Mouse (Mus musculus) liver, postnatal 0 days (tissue): Measurements from ENCODE around the gene 4930524B15Rik. TPM values are rescaled to one million over a fixed set of nuclear protein-coding genes. Genes with fewer than 3 reads are reported as not detected.

Source experiments
- ATAC-seq: fragments of 200-750 bp; cut with Nextera tagmentation; 2 replicates; pipeline ENCODE4 v1.8.0; 2017; ENCODE audit warnings: mild to moderate bottlenecking, moderate library complexity
- DNase-seq: peaks from one replicate; pipeline ENCODE4 v3.0.0-alpha.2; 2016
- H3K27ac ChIP-seq: fragments of 300-500 bp; sonication (generic); 2 replicates; pipeline ENCODE4 v1.5.1; 2014; ENCODE audit warnings: antibody characterized with exemption, moderate library complexity, mild to moderate bottlenecking, low read depth
- H3K27me3 ChIP-seq: fragments of 300-500 bp; sonication (generic); 2 replicates; pipeline ENCODE4 v1.6.1; 2014; ENCODE audit warnings: low read length, control low read depth, mixed read lengths; ENCODE audit not compliant: insufficient read depth
- H3K36me3 ChIP-seq: fragments of 300-500 bp; sonication (generic); replicated peaks from 2 replicates; pipeline ENCODE4 v1.6.1; 2014; ENCODE audit warnings: mild to moderate bottlenecking, control low read depth, low read length, moderate library complexity, mixed read lengths; ENCODE audit not compliant: insufficient read depth
- H3K4me1 ChIP-seq: fragments of 300-500 bp; sonication (generic); 2 replicates; pipeline ENCODE4 v1.6.1; 2014; ENCODE audit warnings: antibody characterized with exemption, mild to moderate bottlenecking, control low read depth; ENCODE audit not compliant: insufficient read depth
- H3K4me2 ChIP-seq: fragments of 300-500 bp; sonication (generic); 2 replicates; pipeline ENCODE4 v1.6.1; 2014; ENCODE audit warnings: low read depth, mild to moderate bottlenecking, low read length, moderate library complexity, mixed read lengths
- H3K4me3 ChIP-seq: fragments of 300-500 bp; sonication (generic); 2 replicates; pipeline ENCODE4 v1.5.1; 2014; ENCODE audit warnings: low read depth, low read length
- H3K9ac ChIP-seq: fragments of 300-500 bp; sonication (generic); replicated peaks from 2 replicates; pipeline ENCODE4 v1.6.1; 2014; ENCODE audit warnings: mild to moderate bottlenecking, moderate library complexity
- H3K9me3 ChIP-seq: fragments of 300-500 bp; sonication (generic); 2 replicates; pipeline ENCODE4 v1.6.1; 2016; ENCODE audit warnings: mild to moderate bottlenecking, control low read depth, low read length, mixed read lengths
- CTCF ChIP-seq: sonication (generic); IDR thresholded peaks from 2 replicates; pipeline ENCODE4 v1.5.1; 2016; ENCODE audit warnings: antibody characterized with exemption, low read depth
- EP300 ChIP-seq: IDR thresholded peaks from 2 replicates; pipeline ENCODE4 v1.6.1; 2016; ENCODE audit warnings: antibody characterized with exemption, low read depth, mild to moderate bottlenecking
- WGBS: fragments of 180-500 bp; shearing (Covaris S2); extraction: QIAGEN DNeasy Blood & Tissue Kit; methylation state at CpG from one replicate; pipeline ENCODE4 v1.1.7; 2014; ENCODE audit not compliant: insufficient replicate concordance; 5-methylcytosine and 5-hydroxymethylcytosine counted together
- polyA plus RNA-seq: library from polyadenylated mRNA; unstranded; fragments of >200 nt; fragmentation: Nextera tagmentation; extraction: Ambion mirVana; gene quantifications from 2 replicates; pipeline ENCODE4 v1.2.1, GENCODE M21; 2015

The 4930524B15Rik gene
- polyA plus RNA-seq, 1 experiment from 2014 or later, result not detected

- H3K9ac ChIP-seq, result no peak overlapping the region
- no peaks in the 10 kb centered on the region for H3K27me3 ChIP-seq
- 0 out of 2 replicates have a peak, but pooled peaks cover 3% of the 10 kb centered on the region for H3K4me1 ChIP-seq
- no peak for TF ChIP-seq EP300
- no peak for TF ChIP-seq CTCF
- H3K36me3 ChIP-seq, result no peaks in the 10 kb centered on the region
- H3K4me2 ChIP-seq, result no peak overlapping the region
- H3K4me3 ChIP-seq, result no peak overlapping the region
- ATAC-seq, result no peak
- WGBS, result 63% methylated on average over 4 of the region's 4 CpGs
- H3K27ac ChIP-seq, result no peak overlapping the region
- no peaks in the 10 kb centered on the region for H3K9me3 ChIP-seq
- no peak for DNase-seq
These were observed 47.6 kb downstream of the 4930524B15Rik start for GRCm38 (mm10) chr11:32013014-32013427.

- H3K4me1 ChIP-seq, result 0 out of 2 replicates have a peak, but pooled peaks cover 3% of the 10 kb centered on the region
- H3K9me3 ChIP-seq, result no peaks in the 10 kb centered on the region
- ATAC-seq, result no peak
- WGBS, result 59% methylated on average over 1 of the region's 1 CpGs
- no peaks in the 10 kb centered on the region for H3K27me3 ChIP-seq
- DNase-seq, result no peak
- no peak overlapping the region for H3K9ac ChIP-seq
- no peak overlapping the region for H3K27ac ChIP-seq
- TF ChIP-seq EP300, result no peak
- no peak for TF ChIP-seq CTCF
- no peaks in the 10 kb centered on the region for H3K36me3 ChIP-seq
- H3K4me3 ChIP-seq, result no peak overlapping the region
- H3K4me2 ChIP-seq, result no peak overlapping the region
These were observed 48.2 kb downstream of the 4930524B15Rik start for GRCm38 (mm10) chr11:32013561-32013960.

GRCm38 (mm10) chr11:32018201-32018600, 52.8 kb downstream of the 4930524B15Rik start:
- no peak for ATAC-seq
- Histone ChIP-seq H3K36me3 (no peaks in the 10 kb centered on the region), H3K27ac (no peak overlapping the region), H3K4me3 (no peak overlapping the region), H3K9me3 (no peaks in the 10 kb centered on the region), H3K27me3 (no peaks in the 10 kb centered on the region), H3K9ac (no peak overlapping the region), H3K4me2 (no peak overlapping the region), H3K4me1 (no peaks in the 10 kb centered on the region)
- no peak for DNase-seq
- 56% methylated on average over 4 of the region's 4 CpGs for WGBS
- TF ChIP-seq CTCF (no peak), EP300 (no peak)

GRCm38 (mm10) chr11:32020031-32020965, 54.9 kb downstream of the 4930524B15Rik start:
- DNase-seq (no peak), ATAC-seq (no peak)
- no peaks in the 10 kb centered on the region for H3K4me1 ChIP-seq
- H3K4me2 ChIP-seq, result no peak overlapping the region
- WGBS, result 23% methylated on average over 8 of the region's 8 CpGs
- no peaks in the 10 kb centered on the region for H3K36me3 ChIP-seq
- H3K9ac ChIP-seq, result no peak overlapping the region
- H3K27me3 ChIP-seq, result no peaks in the 10 kb centered on the region
- no peak overlapping the region for H3K27ac ChIP-seq
- H3K9me3 ChIP-seq, result no peaks in the 10 kb centered on the region
- TF ChIP-seq EP300 (no peak), CTCF (no peak)
- no peak overlapping the region for H3K4me3 ChIP-seq

GRCm38 (mm10) chr11:32026634-32027033, 61.2 kb downstream of the 4930524B15Rik start:
- no peaks in the 10 kb centered on the region for H3K27me3 ChIP-seq
- no peaks in the 10 kb centered on the region for H3K4me1 ChIP-seq
- TF ChIP-seq CTCF, result no peak
- no peak for TF ChIP-seq EP300
- DNase-seq (no peak), ATAC-seq (no peak)
- no peak overlapping the region for H3K4me2 ChIP-seq
- H3K27ac ChIP-seq, result no peak overlapping the region
- no peak overlapping the region for H3K4me3 ChIP-seq
- 68% methylated on average over 5 of the region's 5 CpGs for WGBS
- H3K9ac ChIP-seq, result no peak overlapping the region
- H3K36me3 ChIP-seq, result no peaks in the 10 kb centered on the region
- no peaks in the 10 kb centered on the region for H3K9me3 ChIP-seq

GRCm38 (mm10) chr11:32027474-32028342, 62.3 kb downstream of the 4930524B15Rik start:
- no peak for DNase-seq

More at GRCm38 (mm10) chr11:32027474-32028342, 62.3 kb downstream of the 4930524B15Rik start:
- Histone ChIP-seq H3K4me2 (no peak overlapping the region), H3K9me3 (no peaks in the 10 kb centered on the region), H3K4me1 (no peaks in the 10 kb centered on the region), H3K27ac (no peak overlapping the region), H3K27me3 (no peaks in the 10 kb centered on the region), H3K4me3 (no peak overlapping the region), H3K9ac (no peak overlapping the region), H3K36me3 (no peaks in the 10 kb centered on the region)
- 64% methylated on average over 7 of the region's 7 CpGs for WGBS
- ATAC-seq, result no peak
- TF ChIP-seq CTCF, result no peak
- TF ChIP-seq EP300, result no peak
